Mouse (Mus musculus) intestine, embryonic 15.5 days (tissue): ENCODE data around the gene Prss41. TPM values are rescaled to one million over a fixed set of nuclear protein-coding genes. Genes with fewer than 3 reads are reported as not detected.

ENCODE experiments used
- ATAC-seq: fragments of 200-750 bp; cut with Nextera tagmentation; 2 replicates; pipeline ENCODE4 v1.8.0; 2017; ENCODE audit warnings: moderate TSS enrichment, moderate library complexity
- H3K27ac ChIP-seq: fragments of 300-500 bp; sonication (generic); 2 replicates; pipeline ENCODE4 v1.5.1; 2015; ENCODE audit warnings: mild to moderate bottlenecking, inconsistent platforms
- H3K27me3 ChIP-seq: fragments of 300-500 bp; sonication (generic); replicated peaks from 2 replicates; pipeline ENCODE4 v1.6.1; 2015; ENCODE audit warnings: inconsistent platforms
- H3K36me3 ChIP-seq: fragments of 300-500 bp; sonication (generic); 2 replicates; pipeline ENCODE4 v1.6.1; 2015; ENCODE audit warnings: inconsistent platforms
- H3K4me1 ChIP-seq: fragments of 300-500 bp; sonication (generic); replicated peaks from 2 replicates; pipeline ENCODE4 v1.6.1; 2015; ENCODE audit warnings: inconsistent platforms
- H3K4me2 ChIP-seq: fragments of 300-500 bp; sonication (generic); replicated peaks from 2 replicates; pipeline ENCODE4 v1.6.1; 2015; ENCODE audit warnings: mild to moderate bottlenecking, inconsistent platforms
- H3K4me3 ChIP-seq: fragments of 300-500 bp; sonication (generic); replicated peaks from 2 replicates; pipeline ENCODE4 v1.5.1; 2015; ENCODE audit warnings: inconsistent platforms
- H3K9ac ChIP-seq: fragments of 300-500 bp; sonication (generic); 2 replicates; pipeline ENCODE4 v1.6.1; 2015; ENCODE audit warnings: inconsistent platforms
- H3K9me3 ChIP-seq: fragments of 300-500 bp; sonication (generic); 2 replicates; pipeline ENCODE4 v1.6.1; 2016; ENCODE audit warnings: inconsistent platforms
- WGBS: fragments of 180-500 bp; shearing (Covaris S2); methylation state at CpG from one replicate; pipeline ENCODE4 v1.1.7; 2015; 5-methylcytosine and 5-hydroxymethylcytosine counted together
- polyA plus RNA-seq: library from polyadenylated mRNA; unstranded; fragments of >200 nt; fragmentation: Nextera tagmentation; extraction: Ambion mirVana; gene quantifications from 2 replicates; pipeline ENCODE4 v1.2.1, GENCODE M21; 2015

Gene Prss41
- polyA plus RNA-seq, 1 experiment from 2014 or later: 2.1 TPM

DNA sequence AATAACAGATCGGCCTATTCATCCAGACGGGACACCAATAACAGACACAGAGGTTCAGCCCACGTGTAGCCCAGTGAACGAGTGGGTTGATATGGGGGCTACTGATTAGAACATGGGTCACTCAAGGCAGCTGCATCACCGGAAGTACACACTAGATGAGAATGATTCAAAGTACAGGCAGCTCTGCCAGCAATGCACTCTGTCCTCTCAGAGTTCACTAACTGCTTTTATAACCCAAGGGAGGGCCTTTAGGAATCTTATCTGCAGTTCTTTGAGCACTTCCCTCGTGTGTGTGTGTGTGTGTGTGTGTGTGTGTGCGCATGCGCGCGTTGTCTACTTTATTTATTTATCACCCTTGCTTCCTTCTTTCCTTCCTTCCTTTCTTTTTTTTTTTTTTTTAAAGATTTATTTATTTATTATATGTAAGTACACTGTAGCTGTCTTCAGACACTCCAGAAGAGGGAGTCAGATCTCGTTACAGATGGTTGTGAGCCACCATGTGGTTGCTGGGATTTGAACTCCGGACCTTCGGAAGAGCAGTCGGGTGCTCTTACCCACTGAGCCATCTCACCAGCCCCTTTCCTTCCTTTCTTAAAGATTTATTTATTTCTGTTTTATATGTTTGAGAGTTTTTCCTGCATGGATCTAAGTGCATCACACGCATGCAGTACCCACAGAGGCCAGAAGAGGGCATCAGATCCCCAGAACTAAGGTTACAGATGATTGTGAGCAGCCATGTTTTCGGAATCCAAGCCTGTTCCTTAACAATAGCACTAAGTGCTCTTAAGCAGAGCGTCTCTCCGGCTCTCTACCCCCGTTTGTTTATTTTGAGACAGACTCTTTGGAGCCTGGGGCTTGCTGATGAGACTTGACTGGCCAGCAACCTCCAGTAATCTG lies 7.1 kb upstream of the Prss41 start:
- Histone ChIP-seq H3K4me2 (0 out of 2 replicates have a peak overlapping the region, but pooled peaks have one; percentile 19), H3K27ac (peak overlapping the region; percentile 52; the same call in 1 of the 2 replicates), H3K27me3 (no peaks in the 10 kb centered on the region), H3K36me3 (no peaks in the 10 kb centered on the region), H3K4me1 (no peaks in the 10 kb centered on the region), H3K9me3 (no peaks in the 10 kb centered on the region), H3K9ac (no peak overlapping the region), H3K4me3 (no peak overlapping the region)
- WGBS: 52% methylated on average over 19 of the region's 19 CpGs
- peak; percentile 88 for ATAC-seq

DNA sequence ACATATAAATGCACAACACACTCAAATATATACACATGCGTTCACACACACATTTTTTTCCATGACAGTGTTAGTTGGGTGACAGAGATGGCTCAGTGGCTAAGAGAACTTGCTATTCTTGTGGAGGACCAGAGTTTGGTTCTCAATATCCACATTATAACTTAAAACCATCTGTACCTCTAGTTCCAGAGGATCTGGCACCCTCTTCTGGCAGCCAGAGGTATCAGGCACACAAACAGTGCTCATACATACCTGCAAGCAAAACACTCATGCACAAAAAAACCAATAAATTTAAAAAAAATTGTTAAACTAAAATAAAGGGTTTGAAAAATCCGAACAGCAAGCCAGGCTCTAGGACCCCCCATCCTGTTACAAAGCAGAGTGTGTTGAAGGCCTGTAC lies 6.1 kb upstream of the Prss41 start:
- Histone ChIP-seq H3K4me2 (no peak overlapping the region), H3K27ac (no peak overlapping the region), H3K27me3 (no peaks in the 10 kb centered on the region), H3K9ac (no peak overlapping the region), H3K4me3 (no peak overlapping the region), H3K9me3 (no peaks in the 10 kb centered on the region), H3K4me1 (no peaks in the 10 kb centered on the region), H3K36me3 (no peaks in the 10 kb centered on the region)
- 69% methylated on average over 2 of the region's 2 CpGs for WGBS
- ATAC-seq: no peak

DNA sequence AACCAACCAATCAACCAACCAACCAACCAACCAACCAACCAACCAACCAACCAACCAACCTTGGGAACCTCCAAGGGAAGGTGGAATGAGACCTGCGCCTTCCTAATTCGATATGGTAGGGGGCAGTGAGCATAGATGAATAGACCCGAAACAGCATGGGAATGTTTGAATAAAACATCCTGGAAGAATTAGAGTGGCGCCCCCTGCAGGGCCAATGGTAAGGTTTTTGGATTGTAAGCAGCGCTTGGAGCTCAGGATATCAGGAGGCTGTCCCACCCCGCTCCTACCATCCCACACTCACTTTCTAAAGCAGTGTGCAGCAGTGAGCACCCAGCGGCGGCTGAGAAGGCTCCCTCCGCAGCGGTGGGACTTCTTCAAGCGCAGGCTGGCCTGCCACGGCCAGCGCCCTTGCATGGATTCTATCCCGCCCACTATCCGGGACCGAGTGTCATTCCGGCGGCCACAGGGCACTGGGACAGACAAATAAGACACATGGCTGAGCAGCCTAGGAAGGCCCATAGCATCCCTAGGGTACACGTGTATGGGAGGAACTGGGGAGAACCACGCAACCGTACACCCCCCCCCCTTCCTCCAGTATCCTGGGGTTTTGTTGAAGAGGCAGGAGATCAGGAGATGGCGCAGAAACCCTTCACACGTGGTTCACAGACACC lies 696 bp downstream of the Prss41 start:
- Histone ChIP-seq H3K36me3 (no peaks in the 10 kb centered on the region), H3K27ac (no peak overlapping the region), H3K9me3 (no peaks in the 10 kb centered on the region), H3K27me3 (no peaks in the 10 kb centered on the region), H3K9ac (no peak overlapping the region), H3K4me3 (no peak overlapping the region), H3K4me1 (no peaks in the 10 kb centered on the region), H3K4me2 (peak overlapping the region; percentile 51)
- 49% methylated on average over 23 of the region's 23 CpGs for WGBS
- peak; percentile 44 for ATAC-seq

DNA sequence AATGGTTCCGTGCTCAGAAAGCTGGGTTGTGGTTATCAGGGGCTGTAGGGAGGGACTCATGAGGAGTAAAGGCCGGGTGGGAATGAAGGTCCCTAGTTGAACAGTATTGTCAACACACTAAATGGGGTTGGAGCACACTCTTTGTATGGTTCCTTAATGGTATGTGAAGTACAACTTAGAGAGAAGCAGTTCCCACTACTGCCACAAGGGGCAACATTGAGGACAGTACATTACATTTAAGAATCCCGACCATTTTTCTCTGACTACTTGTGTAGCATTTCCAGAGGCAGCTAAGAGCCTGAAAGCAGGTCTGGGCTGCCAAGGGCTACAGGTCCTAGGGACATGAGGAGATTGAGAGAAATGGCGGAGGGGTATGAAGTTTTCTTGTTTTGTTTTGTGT lies 2.8 kb downstream of the Prss41 start:
- no peaks in the 10 kb centered on the region for H3K9me3 ChIP-seq
- no peak overlapping the region for H3K4me2 ChIP-seq
- no peak for ATAC-seq
- H3K4me1 ChIP-seq: no peaks in the 10 kb centered on the region
- H3K4me3 ChIP-seq: no peak overlapping the region
- peaks cover 4% of the 10 kb centered on the region; the same call in 1 of the 2 replicates for H3K27me3 ChIP-seq
- 33% methylated on average over 4 of the region's 4 CpGs for WGBS
- no peak overlapping the region for H3K27ac ChIP-seq
- H3K9ac ChIP-seq: no peak overlapping the region
- H3K36me3 ChIP-seq: no peaks in the 10 kb centered on the region

DNA sequence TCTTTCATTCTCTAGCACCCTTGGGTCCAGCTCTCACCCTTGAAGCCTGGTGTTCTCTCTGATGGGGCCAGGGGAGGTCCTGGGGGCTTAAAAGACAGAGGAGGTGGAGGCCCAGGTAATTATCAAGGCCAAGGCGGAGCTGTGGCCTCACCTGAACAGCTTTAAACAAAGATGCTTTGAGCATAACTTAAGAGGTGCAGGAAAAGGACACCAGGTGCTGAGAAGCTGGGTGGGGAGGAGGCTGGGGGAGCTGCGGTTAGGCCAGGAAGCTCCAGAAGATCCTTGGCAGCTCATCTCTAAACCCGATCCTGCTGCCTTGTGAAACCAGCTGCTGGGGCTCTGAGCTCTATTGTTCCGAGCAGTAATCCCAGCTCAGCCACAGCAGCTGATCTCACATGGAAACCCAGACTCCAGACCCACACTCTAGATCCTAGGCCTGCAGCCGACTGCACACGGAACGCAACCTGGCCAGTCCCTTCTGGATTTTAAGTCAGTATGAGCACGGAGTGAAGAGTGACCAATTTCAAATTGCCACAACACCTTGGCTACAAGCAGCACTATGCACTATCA lies 7.9 kb downstream of the Prss41 start, which contains the start of gene Prss33:
Gene Prss33 (minus strand): TSS at position 51 of the 570 bp plus-strand sequence.
- no peak for ATAC-seq
- Histone ChIP-seq H3K4me2 (no peak within 1 kb of the TSS), H3K9me3 (no peaks in the 10 kb centered on the region), H3K27me3 (peaks cover 10% of the 10 kb centered on the region), H3K36me3 (no peaks in the 10 kb centered on the region), H3K9ac (no peak within 1 kb of the TSS), H3K27ac (no peak within 1 kb of the TSS), H3K4me1 (no peaks in the 10 kb centered on the region), H3K4me3 (no peak within 1 kb of the TSS)
- WGBS: 76% methylated on average over 8 of the region's 8 CpGs

DNA sequence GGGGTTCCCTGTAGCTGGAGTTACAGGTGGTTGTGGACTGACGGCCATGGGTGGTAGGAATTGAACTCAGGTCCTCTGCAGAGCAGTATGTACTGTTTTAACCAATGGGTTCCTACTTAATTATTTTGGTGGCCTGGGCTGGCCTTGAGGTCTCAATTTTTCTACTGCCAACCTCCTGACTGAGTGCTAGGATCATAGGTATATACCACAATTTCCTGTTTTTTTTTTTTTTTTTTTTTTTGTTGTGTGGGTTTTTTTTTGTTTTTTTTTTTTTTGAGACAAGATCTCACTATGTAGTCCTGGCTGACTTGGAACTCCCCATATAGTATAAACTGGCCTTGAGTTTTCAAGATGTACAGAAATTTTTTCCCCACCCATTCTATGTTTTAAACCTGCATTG lies 12.8 kb downstream of the Prss41 start:
- 97% methylated on average over 1 of the region's 1 CpGs for WGBS
- peaks cover 3% of the 10 kb centered on the region; the same call in 1 of the 2 replicates for H3K36me3 ChIP-seq
- ATAC-seq: no peak
- H3K9ac ChIP-seq: no peak overlapping the region
- H3K4me1 ChIP-seq: peaks cover 5% of the 10 kb centered on the region
- no peak overlapping the region for H3K27ac ChIP-seq
- H3K9me3 ChIP-seq: no peaks in the 10 kb centered on the region
- H3K4me3 ChIP-seq: no peak overlapping the region
- H3K4me2 ChIP-seq: no peak overlapping the region
- H3K27me3 ChIP-seq: peaks cover 7% of the 10 kb centered on the region

DNA sequence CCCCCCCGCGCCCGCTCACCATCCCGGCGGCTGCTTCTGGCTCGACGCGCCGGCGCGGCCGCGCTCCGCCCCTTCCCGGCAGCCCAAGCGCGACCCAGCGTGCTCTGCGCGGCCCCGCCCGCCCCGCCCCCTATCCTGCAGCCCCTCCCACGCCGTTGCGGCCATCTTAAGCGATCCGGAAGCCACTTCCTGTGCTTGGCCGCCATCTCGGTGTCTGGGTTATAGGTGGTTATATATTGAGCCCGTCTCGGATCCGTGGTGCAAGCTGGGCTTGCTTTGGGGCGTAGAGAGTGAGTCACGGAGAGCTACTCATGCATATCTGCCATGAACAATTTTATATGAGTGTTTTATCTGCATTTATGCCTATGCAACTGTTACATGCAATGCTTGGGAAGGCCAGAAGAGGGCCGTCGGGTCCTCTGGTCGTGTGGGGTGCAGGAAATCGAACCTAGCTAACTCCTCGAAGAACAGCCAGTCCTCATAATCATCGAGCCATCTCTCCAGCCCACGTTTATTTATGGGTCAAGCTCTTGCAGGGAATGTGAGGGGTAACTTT lies 14.8 kb downstream of the Prss41 start, which contains the start of gene Elob:
Gene Elob (minus strand): TSS at position 73 of the 556 bp plus-strand sequence.
- peaks cover 5% of the 10 kb centered on the region for H3K4me1 ChIP-seq
- ATAC-seq: peak; percentile 98
- H3K27ac ChIP-seq: peak within 1 kb of the TSS; percentile 91
- under 1% methylated on average over 28 of the region's 42 CpGs for WGBS
- peaks cover 7% of the 10 kb centered on the region for H3K27me3 ChIP-seq
- H3K4me2 ChIP-seq: peak within 1 kb of the TSS; percentile 66
- H3K9ac ChIP-seq: peak within 1 kb of the TSS; percentile 73
- peak within 1 kb of the TSS; percentile 74 for H3K4me3 ChIP-seq
- H3K9me3 ChIP-seq: no peaks in the 10 kb centered on the region
- peaks cover 18% of the 10 kb centered on the region for H3K36me3 ChIP-seq

DNA sequence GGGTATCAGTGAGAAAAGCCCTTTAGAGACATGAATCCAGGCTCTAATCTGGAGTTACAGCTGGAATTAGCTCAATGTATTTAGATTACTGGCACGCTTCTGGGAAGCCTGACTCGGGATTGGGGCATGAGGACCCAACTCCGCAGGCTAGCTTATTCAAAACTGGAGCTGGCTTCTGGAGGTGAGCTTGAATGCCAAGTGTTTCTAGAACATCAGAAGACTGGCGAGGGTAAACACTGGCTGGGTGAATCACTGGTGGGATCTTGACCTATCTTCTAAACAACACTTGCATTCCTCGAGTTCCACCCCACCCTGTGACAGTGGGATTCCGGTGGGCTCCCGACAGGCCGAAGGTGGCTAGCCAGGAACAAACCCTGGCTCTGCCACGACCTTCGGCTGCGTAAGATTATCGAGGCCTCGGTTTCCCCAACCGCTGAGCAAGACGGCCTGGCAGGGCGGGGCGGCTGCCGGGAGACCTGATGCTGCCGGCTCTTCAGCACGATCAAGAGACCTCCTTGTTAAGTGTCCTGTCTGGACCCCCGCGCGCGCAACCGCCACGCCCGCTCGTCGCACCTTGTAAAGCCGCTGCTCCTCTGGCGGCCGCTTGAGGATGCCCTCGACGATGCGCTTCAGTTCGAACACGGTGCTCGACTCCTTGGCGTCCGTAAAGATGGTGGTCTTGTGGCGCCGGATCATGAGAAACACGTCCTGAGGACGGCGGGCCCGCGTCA lies 15.5 kb downstream of the Prss41 start:
- peak; percentile 83 for ATAC-seq
- peak overlapping the region; percentile 73 for H3K9ac ChIP-seq
- peaks cover 24% of the 10 kb centered on the region for H3K36me3 ChIP-seq
- peak overlapping the region; percentile 66 for H3K4me2 ChIP-seq
- H3K27me3 ChIP-seq: 0 out of 2 replicates have a peak, but pooled peaks cover 2% of the 10 kb centered on the region
- peak overlapping the region; percentile 74 for H3K4me3 ChIP-seq
- H3K9me3 ChIP-seq: no peaks in the 10 kb centered on the region
- peaks cover 5% of the 10 kb centered on the region for H3K4me1 ChIP-seq
- H3K27ac ChIP-seq: peak overlapping the region; percentile 82
- WGBS: under 1% methylated on average over 47 of the region's 47 CpGs

DNA sequence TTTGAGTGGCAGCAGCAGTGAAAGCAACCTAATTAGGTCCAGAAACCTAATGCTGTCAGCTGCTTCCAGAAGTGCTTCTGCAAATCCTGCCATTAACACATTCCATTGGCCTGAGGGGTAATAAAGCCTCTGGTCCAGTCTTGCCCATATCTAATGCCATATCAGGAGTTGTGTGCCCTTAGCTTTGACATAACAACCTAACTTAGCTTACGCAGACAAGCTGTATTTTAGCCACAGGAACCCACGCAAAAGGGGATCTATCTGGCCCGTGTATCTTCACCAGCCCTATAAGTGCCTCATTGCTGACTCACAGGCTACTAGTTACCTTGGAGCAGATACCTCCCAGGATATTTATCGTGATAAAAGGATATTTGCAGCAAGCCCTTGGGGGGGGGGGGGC lies 18.4 kb downstream of the Prss41 start:
- Histone ChIP-seq H3K36me3 (peaks cover 51% of the 10 kb centered on the region), H3K27ac (no peak overlapping the region), H3K4me1 (peaks cover 5% of the 10 kb centered on the region), H3K27me3 (no peaks in the 10 kb centered on the region), H3K4me3 (no peak overlapping the region), H3K9ac (no peak overlapping the region), H3K9me3 (no peaks in the 10 kb centered on the region), H3K4me2 (no peak overlapping the region)
- WGBS: 78% methylated on average over 4 of the region's 4 CpGs
- ATAC-seq: no peak

DNA sequence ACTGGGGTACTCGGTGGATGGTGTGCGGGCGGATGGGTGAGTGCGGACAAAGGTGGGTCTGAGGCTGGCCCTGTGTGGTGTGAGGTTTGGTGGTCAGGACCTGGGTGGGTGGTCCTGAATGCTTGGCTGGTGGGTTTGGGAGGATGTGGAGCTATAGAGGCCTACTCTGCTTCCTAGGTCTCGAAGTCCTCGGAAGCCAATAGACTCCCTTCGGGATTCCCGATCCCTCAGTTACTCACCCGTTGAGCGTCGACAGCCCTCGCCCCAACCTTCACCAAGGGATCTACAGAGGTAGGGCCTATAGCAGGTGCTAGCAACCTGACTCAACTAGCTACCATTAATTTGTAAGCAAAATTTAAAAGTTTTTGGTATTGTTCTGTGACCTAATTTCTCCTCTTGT lies 20.4 kb downstream of the Prss41 start:
- Histone ChIP-seq H3K9me3 (peaks cover 5% of the 10 kb centered on the region; the same call in 1 of the 2 replicates), H3K4me1 (peaks cover 5% of the 10 kb centered on the region), H3K9ac (no peak overlapping the region), H3K4me2 (no peak overlapping the region), H3K27me3 (no peaks in the 10 kb centered on the region), H3K36me3 (peaks cover 70% of the 10 kb centered on the region), H3K27ac (no peak overlapping the region; the same call in 1 of the 2 replicates), H3K4me3 (no peak overlapping the region)
- peak; percentile 13; the same call in 1 of the 2 replicates for ATAC-seq
- WGBS: 91% methylated on average over 12 of the region's 12 CpGs

DNA sequence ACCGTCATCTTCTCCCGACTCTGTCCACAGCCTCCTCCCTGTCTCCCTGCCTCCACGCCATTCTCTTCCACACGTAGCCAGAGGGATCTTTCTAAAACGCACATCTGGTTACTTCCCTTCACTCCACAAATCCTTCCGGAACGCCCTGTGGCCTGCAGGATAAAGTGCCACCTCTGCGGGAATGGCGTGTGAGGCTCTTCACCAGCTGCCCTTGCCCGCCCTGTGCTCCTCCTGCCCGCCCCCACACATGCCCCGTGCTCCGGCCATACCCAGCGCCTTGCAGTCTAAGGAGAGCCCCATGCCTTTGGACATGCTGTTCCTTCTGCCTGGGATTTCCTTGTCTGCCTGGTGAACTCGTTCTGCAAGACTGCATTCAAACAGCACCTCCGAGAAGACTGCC lies 21.0 kb downstream of the Prss41 start:
- no peak overlapping the region for H3K9ac ChIP-seq
- H3K4me3 ChIP-seq: no peak overlapping the region
- H3K36me3 ChIP-seq: peaks cover 76% of the 10 kb centered on the region
- no peak overlapping the region for H3K4me2 ChIP-seq
- peaks cover 5% of the 10 kb centered on the region for H3K4me1 ChIP-seq
- H3K27ac ChIP-seq: no peak overlapping the region; the same call in 1 of the 2 replicates
- no peaks in the 10 kb centered on the region for H3K27me3 ChIP-seq
- ATAC-seq: 0 out of 2 replicates have a peak, but pooled peaks have one; percentile 10
- 82% methylated on average over 16 of the region's 16 CpGs for WGBS
- H3K9me3 ChIP-seq: peaks cover 5% of the 10 kb centered on the region; the same call in 1 of the 2 replicates
